In genomic region chr4:114401993-114402731, GRCm38 (mm10) we compare ENCODE assay signal across 7 mouse cellular contexts.
"Had no signal": no experiment of that assay in that cellular context is flagged by ENCODE, and none has a peak within 500 bp of the region (broad histone marks: within the 10 kb centered on the region; RNA-seq: fewer than 3 reads in every experiment).

No protein-coding gene starts in this region.

- H3K9me3 ChIP-seq: limb, embryonic 13.5 days; midbrain, embryonic 12.5 days had no signal

- H3K27ac ChIP-seq: layer of hippocampus, adult 2 months; limb, embryonic 13.5 days; liver, embryonic 14.5 days; midbrain, embryonic 12.5 days had no signal

- H3K36me3 ChIP-seq: limb, embryonic 13.5 days; midbrain, embryonic 12.5 days had no signal

- H3K9ac ChIP-seq: limb, embryonic 13.5 days; liver, embryonic 14.5 days; midbrain, embryonic 12.5 days had no signal

- H3K4me2 ChIP-seq: limb, embryonic 13.5 days; midbrain, embryonic 12.5 days had no signal

- DNase-seq: lung, adult 18-20 months; right cerebral cortex, postnatal 14 days; thymus, postnatal 36 days had no signal

- H3K4me3 ChIP-seq: layer of hippocampus, adult 2 months; limb, embryonic 13.5 days; midbrain, embryonic 12.5 days had no signal
